Mouse (Mus musculus) forebrain, embryonic 12.5 days (tissue): ENCODE results near the gene Maff. TPM values are rescaled to one million over a fixed set of nuclear protein-coding genes. Genes with fewer than 3 reads are reported as not detected.

ENCODE experiments used
- ATAC-seq: fragments of 200-750 bp; cut with Nextera tagmentation; 2 replicates; pipeline ENCODE4 v1.8.0; 2017; ENCODE audit warnings: moderate TSS enrichment; ENCODE audit not compliant: low FRiP score
- H3K27ac ChIP-seq: fragments of 300-500 bp; sonication (generic); 2 replicates; pipeline ENCODE4 v1.5.1; 2016; ENCODE audit warnings: mild to moderate bottlenecking
- H3K27me3 ChIP-seq: fragments of 300-500 bp; sonication (generic); 2 replicates; pipeline ENCODE4 v1.6.1; 2016; ENCODE audit warnings: mild to moderate bottlenecking
- H3K36me3 ChIP-seq: fragments of 300-500 bp; sonication (generic); replicated peaks from 2 replicates; pipeline ENCODE4 v1.6.1; 2016; ENCODE audit warnings: mild to moderate bottlenecking
- H3K4me1 ChIP-seq: fragments of 300-500 bp; sonication (generic); 2 replicates; pipeline ENCODE4 v1.6.1; 2016
- H3K4me2 ChIP-seq: fragments of 300-500 bp; sonication (generic); 2 replicates; pipeline ENCODE4 v1.6.1; 2016; ENCODE audit warnings: mild to moderate bottlenecking, moderate library complexity
- H3K4me3 ChIP-seq: fragments of 300-500 bp; sonication (generic); replicated peaks from 2 replicates; pipeline ENCODE4 v1.5.1; 2016; ENCODE audit warnings: mild to moderate bottlenecking
- H3K9ac ChIP-seq: fragments of 300-500 bp; sonication (generic); 2 replicates; pipeline ENCODE4 v1.6.1; 2016; ENCODE audit warnings: mild to moderate bottlenecking
- H3K9me3 ChIP-seq: fragments of 300-500 bp; sonication (generic); 2 replicates; pipeline ENCODE4 v1.6.1; 2016
- WGBS: fragments of 180-500 bp; shearing (Covaris S2); methylation state at CpG from one replicate; pipeline ENCODE4 v1.1.7; 2016; 5-methylcytosine and 5-hydroxymethylcytosine counted together
- polyA plus RNA-seq: library from polyadenylated mRNA; unstranded; fragments of >200 nt; fragmentation: Nextera tagmentation; extraction: Ambion mirVana; gene quantifications from 2 replicates; pipeline ENCODE4 v1.2.1, GENCODE M21; 2016

Maff gene
- polyA plus RNA-seq, result 1.2 and 2.0 TPM in 2 replicates

DNA sequence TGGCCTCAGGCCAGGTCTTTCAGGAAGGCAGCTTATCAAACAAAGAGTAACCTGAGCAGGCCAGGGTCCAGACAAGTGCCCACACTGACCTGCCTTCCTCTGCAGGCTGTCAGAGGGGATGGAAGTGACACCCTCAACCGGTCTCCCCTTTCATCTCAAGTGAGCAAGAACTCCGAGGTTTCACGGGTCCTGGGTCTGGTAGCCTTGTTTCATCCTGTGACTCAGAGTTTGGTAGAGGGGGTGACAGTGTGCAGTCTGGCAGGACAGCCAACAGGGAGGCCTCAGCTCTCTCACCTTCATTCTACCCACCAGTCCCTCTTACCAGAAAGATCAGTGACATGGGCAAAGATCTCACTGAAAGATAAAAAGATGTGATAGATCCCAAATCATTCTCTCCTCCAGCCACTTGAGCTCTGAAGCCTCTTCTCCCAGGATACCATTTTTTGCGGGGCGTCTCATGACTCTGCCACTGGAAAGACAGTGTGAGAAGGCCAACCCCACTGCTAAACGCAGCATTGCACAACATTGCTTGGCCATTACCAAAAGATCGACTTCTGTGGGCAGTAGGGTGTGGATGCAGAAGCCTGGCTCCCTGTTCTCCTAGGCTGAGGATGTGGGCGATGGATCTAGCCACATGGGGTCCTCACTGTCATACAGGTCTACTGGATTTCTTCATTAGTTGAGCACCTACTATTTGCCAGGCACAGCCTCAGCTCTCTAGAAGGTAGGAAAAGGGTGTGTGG, at the start of gene Maff:
TSS of gene Maff (plus strand) at position 571 of the 743 bp plus-strand sequence.
- peaks cover 34% of the 10 kb centered on the region for H3K27me3 ChIP-seq
- H3K9ac ChIP-seq, result peak within 1 kb of the TSS; percentile 67
- H3K27ac ChIP-seq, result peak within 1 kb of the TSS; percentile 88
- no peaks in the 10 kb centered on the region for H3K36me3 ChIP-seq
- peak within 1 kb of the TSS; percentile 97 for H3K4me2 ChIP-seq
- H3K9me3 ChIP-seq, result 0 out of 2 replicates have a peak, but pooled peaks cover 5% of the 10 kb centered on the region
- H3K4me1 ChIP-seq, result peaks cover 10% of the 10 kb centered on the region
- H3K4me3 ChIP-seq, result peak within 1 kb of the TSS; percentile 78
- ATAC-seq, result no peak
- 46% methylated on average over 8 of the region's 8 CpGs for WGBS

- Histone ChIP-seq H3K4me3 (no peak overlapping the region), H3K9ac (no peak overlapping the region), H3K9me3 (no peaks in the 10 kb centered on the region), H3K27ac (no peak overlapping the region), H3K4me2 (no peak overlapping the region), H3K4me1 (no peaks in the 10 kb centered on the region), H3K27me3 (no peaks in the 10 kb centered on the region), H3K36me3 (no peaks in the 10 kb centered on the region; the same call in 1 of the 2 replicates)
- WGBS, result 91% methylated on average over 6 of the region's 6 CpGs
- ATAC-seq, result no peak
Observed at GRCm38 (mm10) chr15:79298553-79298952, 47.9 kb upstream of the Maff start.

DNA sequence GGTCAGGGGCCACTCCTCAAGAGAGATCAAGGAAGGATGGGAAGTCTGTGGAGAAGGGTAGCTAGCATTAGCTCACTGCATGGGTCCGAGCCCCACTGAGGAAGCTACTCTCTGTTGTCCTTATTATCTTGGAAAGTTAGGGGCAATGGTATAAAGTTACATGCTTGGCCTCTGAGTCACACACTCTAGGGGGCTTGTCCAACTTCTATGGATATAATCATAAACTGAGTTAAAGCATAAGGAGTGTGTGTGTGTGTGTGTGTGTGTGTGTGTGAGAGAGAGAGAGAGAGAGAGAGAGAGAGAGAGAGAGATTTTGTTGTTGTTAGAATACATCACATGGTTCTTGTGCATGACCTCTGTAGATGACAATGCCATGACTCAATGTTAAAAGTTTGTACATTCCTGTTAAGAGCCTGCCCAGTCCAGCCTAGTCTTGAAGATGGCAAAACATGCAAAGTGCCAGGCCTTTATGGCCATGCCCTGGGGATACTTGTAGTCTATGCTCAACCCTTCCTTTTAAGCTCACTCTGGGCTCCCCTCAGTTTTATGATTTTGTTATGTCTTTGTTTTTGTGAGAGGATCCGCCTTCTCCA, 46.8 kb upstream of the Maff start:
- Histone ChIP-seq H3K4me1 (no peaks in the 10 kb centered on the region), H3K4me2 (no peak overlapping the region), H3K36me3 (no peaks in the 10 kb centered on the region; the same call in 1 of the 2 replicates), H3K4me3 (no peak overlapping the region), H3K27ac (no peak overlapping the region), H3K9me3 (no peaks in the 10 kb centered on the region), H3K9ac (no peak overlapping the region), H3K27me3 (no peaks in the 10 kb centered on the region)
- WGBS, result 89% methylated on average over 2 of the region's 2 CpGs
- ATAC-seq, result no peak

DNA sequence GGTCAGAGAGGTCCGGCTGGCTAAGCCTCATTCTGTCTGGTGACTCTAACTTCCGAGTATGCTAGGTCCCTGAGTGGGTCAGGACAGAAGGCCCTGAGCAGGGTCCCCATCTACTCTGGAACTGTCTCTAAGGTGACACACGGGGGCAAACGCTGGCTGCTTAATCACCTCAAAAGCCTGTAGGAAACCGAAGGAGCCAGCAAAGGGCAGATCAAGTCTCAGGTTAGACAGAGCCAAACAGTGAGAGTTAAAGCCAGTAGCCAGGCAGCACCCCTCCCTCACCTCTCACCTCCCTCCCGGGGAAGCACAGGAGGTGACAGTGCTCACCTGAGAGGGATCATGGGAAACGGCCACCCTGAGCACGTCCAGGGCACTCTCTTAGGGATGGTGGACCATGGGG, 42.7 kb upstream of the Maff start:
- H3K9ac ChIP-seq, result no peak overlapping the region
- no peak overlapping the region for H3K27ac ChIP-seq
- H3K36me3 ChIP-seq, result peaks cover 20% of the 10 kb centered on the region
- no peaks in the 10 kb centered on the region for H3K9me3 ChIP-seq
- no peaks in the 10 kb centered on the region for H3K4me1 ChIP-seq
- no peak overlapping the region for H3K4me3 ChIP-seq
- H3K4me2 ChIP-seq, result no peak overlapping the region
- 85% methylated on average over 8 of the region's 8 CpGs for WGBS
- no peaks in the 10 kb centered on the region for H3K27me3 ChIP-seq
- no peak for ATAC-seq

- H3K27me3 ChIP-seq, result no peaks in the 10 kb centered on the region
- 69% methylated on average over 4 of the region's 5 CpGs for WGBS
- H3K4me1 ChIP-seq, result no peaks in the 10 kb centered on the region
- peaks cover 20% of the 10 kb centered on the region for H3K36me3 ChIP-seq
- H3K9ac ChIP-seq, result no peak overlapping the region
- H3K27ac ChIP-seq, result no peak overlapping the region
- H3K4me3 ChIP-seq, result no peak overlapping the region
- no peak overlapping the region for H3K4me2 ChIP-seq
- ATAC-seq, result no peak
- H3K9me3 ChIP-seq, result no peaks in the 10 kb centered on the region
Observed at GRCm38 (mm10) chr15:79304832-79305231, 41.6 kb upstream of the Maff start.

GRCm38 (mm10) chr15:79306043-79306637, 40.3 kb upstream of the Maff start:
- Histone ChIP-seq H3K9ac (no peak overlapping the region), H3K4me2 (no peak overlapping the region), H3K4me3 (no peak overlapping the region), H3K27me3 (no peaks in the 10 kb centered on the region), H3K9me3 (no peaks in the 10 kb centered on the region), H3K36me3 (peaks cover 28% of the 10 kb centered on the region), H3K27ac (no peak overlapping the region), H3K4me1 (no peaks in the 10 kb centered on the region)
- ATAC-seq, result no peak
- WGBS, result 81% methylated on average over 23 of the region's 23 CpGs

DNA sequence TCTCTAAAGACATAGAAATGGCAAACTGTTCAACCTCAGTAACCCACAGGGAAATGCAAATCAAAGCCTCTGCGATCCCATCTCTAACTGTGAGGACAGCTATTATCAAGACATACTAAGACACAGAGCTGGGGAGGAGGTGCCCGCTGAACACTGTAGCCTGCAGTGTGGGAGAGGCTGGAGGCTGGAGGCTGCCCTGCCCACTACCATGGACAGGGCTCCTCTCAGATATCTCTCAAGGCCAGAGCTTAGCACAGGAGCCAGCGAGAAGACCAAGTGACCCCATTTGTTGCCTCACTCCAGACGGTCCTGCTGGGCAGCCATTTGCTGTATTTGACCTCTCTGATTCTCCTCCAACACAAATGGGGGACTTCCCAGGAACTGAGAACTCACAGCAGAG, 38.6 kb upstream of the Maff start:
- H3K36me3 ChIP-seq, result peaks cover 28% of the 10 kb centered on the region
- 91% methylated on average over 4 of the region's 4 CpGs for WGBS

GRCm38 (mm10) chr15:79313848-79314369, 32.5 kb upstream of the Maff start:
- Histone ChIP-seq H3K9ac (no peak overlapping the region), H3K27me3 (no peaks in the 10 kb centered on the region), H3K9me3 (no peaks in the 10 kb centered on the region), H3K4me2 (no peak overlapping the region), H3K4me1 (no peaks in the 10 kb centered on the region), H3K27ac (no peak overlapping the region), H3K36me3 (peaks cover 8% of the 10 kb centered on the region), H3K4me3 (no peak overlapping the region)
- 83% methylated on average over 8 of the region's 8 CpGs for WGBS
- ATAC-seq, result no peak

More for the DNA sequence above, 38.6 kb upstream of the Maff start:
- H3K27me3 ChIP-seq, result no peaks in the 10 kb centered on the region
- H3K9ac ChIP-seq, result no peak overlapping the region
- H3K4me1 ChIP-seq, result no peaks in the 10 kb centered on the region
- no peak overlapping the region for H3K4me3 ChIP-seq
- no peak overlapping the region for H3K27ac ChIP-seq
- H3K4me2 ChIP-seq, result no peak overlapping the region
- no peak for ATAC-seq
- no peaks in the 10 kb centered on the region for H3K9me3 ChIP-seq

- H3K4me3 ChIP-seq, result no peak overlapping the region
- no peak overlapping the region for H3K4me2 ChIP-seq
- H3K9ac ChIP-seq, result no peak overlapping the region
- H3K36me3 ChIP-seq, result no peaks in the 10 kb centered on the region; the same call in 1 of the 2 replicates
- H3K27me3 ChIP-seq, result no peaks in the 10 kb centered on the region
- peaks cover 19% of the 10 kb centered on the region for H3K4me1 ChIP-seq
- no peaks in the 10 kb centered on the region for H3K9me3 ChIP-seq
- H3K27ac ChIP-seq, result no peak overlapping the region
- 93% methylated on average over 5 of the region's 5 CpGs for WGBS
- ATAC-seq, result no peak
Observed at GRCm38 (mm10) chr15:79321733-79322190, 24.7 kb upstream of the Maff start.

DNA sequence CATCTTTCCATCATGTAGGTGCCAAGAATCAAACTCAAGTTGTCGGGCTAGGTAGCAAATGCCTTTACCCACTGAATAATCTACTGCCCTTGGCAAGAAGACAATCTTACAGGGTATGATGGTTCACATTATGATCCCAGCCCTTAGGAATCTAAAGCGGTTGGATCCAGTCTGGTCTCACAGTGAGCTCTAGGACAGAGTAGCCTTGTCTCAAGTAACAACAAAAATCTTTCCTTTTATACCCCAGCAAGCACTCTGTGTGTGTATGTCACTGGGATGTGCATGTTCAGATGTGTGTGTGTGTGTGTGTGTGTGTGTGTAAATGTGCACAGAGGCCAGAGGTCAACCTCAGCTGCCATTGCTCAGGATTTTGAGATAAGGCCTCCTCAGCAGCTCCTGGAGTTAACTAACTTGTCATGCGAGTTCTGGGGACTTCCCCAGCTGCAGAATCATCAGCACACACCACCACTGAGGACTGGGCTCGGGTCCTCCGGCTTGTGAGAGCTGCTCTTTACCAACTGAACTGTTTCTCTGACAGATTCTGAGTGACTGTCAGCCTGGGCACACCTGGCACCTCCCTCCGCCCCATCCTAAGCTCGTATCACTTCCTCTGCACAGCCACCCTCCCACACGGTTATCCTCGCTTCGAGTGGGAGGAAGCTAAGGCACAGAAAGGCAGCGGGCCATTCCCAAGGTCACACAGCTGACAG, 24.0 kb upstream of the Maff start:
- ATAC-seq, result no peak
- Histone ChIP-seq H3K36me3 (no peaks in the 10 kb centered on the region; the same call in 1 of the 2 replicates), H3K4me2 (no peak overlapping the region), H3K4me3 (no peak overlapping the region), H3K9me3 (no peaks in the 10 kb centered on the region), H3K27me3 (no peaks in the 10 kb centered on the region), H3K9ac (no peak overlapping the region), H3K27ac (no peak overlapping the region), H3K4me1 (peaks cover 25% of the 10 kb centered on the region)
- 86% methylated on average over 11 of the region's 11 CpGs for WGBS

DNA sequence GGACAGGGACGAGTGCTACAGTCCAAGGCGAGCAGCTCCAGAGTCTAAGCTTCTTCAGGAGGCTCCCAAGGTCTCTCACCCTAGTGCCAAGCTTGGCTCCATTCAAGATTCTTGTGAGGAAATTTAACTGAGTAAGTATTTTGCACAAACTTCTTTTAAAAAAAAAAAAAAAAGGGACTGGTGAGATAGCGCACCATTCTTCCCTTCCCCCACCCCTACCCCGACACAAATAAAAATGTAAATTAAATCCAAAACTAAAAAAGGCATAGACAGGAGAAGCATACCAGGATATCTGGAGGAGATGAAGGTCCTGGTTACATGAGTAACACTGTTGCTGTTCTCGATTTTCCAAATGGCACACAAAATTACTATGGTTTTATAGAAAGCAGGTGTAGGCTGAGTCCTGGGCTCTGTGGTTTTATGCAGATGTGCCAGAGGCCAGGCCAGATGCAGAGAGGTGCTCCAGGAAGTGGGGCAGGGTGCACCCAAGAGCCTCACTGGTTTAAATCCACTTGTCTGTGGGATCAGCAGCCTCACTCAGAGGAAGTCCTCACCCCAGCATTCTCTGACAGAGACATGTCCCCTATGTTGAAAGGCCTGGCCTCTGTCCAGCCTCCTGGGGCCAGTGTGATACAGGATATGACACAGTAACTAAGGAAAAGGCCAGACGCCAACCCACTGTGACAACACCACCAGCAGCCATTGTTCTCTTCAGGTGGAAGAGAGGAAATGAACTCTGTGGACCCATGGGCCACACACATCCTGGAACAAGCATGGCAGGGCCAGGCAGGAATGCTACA, 23.2 kb upstream of the Maff start:
- Histone ChIP-seq H3K27me3 (no peaks in the 10 kb centered on the region), H3K27ac (0 out of 2 replicates have a peak overlapping the region, but pooled peaks have one; percentile 26), H3K9ac (no peak overlapping the region), H3K36me3 (no peaks in the 10 kb centered on the region), H3K9me3 (no peaks in the 10 kb centered on the region), H3K4me1 (peaks cover 28% of the 10 kb centered on the region), H3K4me2 (no peak overlapping the region), H3K4me3 (no peak overlapping the region)
- 78% methylated on average over 6 of the region's 6 CpGs for WGBS
- no peak for ATAC-seq
